Mouse (Mus musculus): Measurements from ENCODE around the gene Gsx2.

The Gsx2 gene

DNA sequence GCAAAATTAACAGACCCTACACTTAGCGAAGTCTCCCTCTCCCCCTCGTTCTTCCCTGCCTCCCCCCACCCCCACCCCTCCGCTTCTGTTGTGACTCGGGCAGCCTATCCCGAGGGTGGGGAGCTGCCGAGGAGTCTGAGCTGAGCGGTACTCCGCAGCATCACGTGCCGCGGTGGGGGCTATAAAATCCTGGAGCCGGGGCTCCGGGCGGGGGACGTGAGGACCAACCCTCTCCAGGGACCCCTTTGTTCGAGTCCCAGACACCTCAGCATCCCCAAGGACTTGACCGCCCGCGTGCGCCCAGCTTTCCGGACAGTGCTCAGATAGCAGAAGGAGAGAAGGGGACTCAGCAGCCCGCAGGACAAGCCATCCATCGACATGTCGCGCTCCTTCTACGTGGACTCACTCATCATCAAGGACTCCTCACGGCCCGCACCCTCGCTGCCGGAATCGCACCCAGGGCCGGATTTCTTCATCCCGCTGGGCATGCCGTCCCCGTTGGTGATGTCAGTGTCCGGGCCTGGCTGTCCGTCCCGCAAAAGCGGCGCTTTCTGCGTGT lies at the start of gene Gsx2:
TSS of gene Gsx2 (plus strand) at position 219 of the 559 bp plus-strand sequence.
- CTCF ChIA-PET = interaction anchor here in 3 of 4 experiments (0.6 to 2.3 kb wide), 5 partner anchors 39 to 82 kb away, joined by 3 to 8 read pairs (median 7); no protein-coding TSS in a partner anchor
- POLR2A ChIA-PET = interaction anchor here (0.6 to 5.2 kb wide), 15 partner anchors 9 to 500 kb away, joined by 3 to 50 read pairs (median 3); partner anchors contain the start of gene Kit (in 1 of the 4)

DNA sequence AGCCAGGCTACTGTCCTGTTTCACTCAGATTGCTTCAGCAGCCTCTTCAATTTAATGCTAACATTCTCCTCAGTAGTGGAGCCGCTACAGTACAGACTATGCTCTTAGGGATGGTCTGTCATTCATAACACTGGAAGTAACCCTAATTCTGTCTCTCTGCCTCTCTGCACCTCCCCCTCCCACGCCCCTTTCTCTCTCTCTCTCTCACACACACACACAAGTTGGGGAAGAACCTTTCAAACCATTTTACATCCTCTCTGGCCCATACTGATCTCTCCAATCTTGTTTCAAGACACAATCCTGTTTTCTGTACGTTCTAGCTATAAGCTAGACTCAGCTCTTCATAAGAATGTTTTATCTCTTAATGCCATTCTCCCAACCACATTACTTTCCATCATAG lies 39.9 kb upstream of the Gsx2 start:
- POLR2A ChIA-PET = interaction anchor here in 1 of 4 experiments (0.9 to 1.1 kb wide), 2 partner anchors 9 to 37 kb away, joined by 3 to 5 read pairs; partner anchors contain the start of gene Chic2
- CTCF ChIA-PET = no interaction called here

DNA sequence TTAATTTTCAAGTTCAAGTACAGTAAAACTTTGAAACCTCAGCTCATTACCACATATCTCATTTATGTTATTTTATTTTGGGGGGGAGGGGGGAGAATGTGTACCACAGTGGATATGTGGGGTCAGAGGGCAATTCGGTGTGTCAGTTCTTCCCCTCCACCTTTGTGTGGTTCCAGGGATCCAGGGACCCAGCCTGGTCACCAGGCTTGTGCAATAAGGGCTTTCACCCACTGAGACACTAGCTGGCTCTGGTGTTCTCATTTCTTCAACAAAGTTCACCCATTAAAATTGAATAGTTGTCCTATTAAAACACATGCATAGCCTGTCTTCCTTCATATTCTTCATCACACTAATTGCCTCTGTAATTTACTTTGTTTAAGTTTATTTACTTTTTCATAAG lies 36.1 kb upstream of the Gsx2 start:
- ChIA-PET CTCF (interaction anchor here in 2 of 4 experiments (0.6 to 0.8 kb wide), 3 partner anchors 10 to 135 kb away, joined by 3 to 5 read pairs (median 3); no protein-coding TSS in a partner anchor), POLR2A (interaction anchor here (0.6 to 2.1 kb wide), 11 partner anchors 9 to 1247 kb away, joined by 3 to 5 read pairs (median 3); no protein-coding TSS in a partner anchor)

DNA sequence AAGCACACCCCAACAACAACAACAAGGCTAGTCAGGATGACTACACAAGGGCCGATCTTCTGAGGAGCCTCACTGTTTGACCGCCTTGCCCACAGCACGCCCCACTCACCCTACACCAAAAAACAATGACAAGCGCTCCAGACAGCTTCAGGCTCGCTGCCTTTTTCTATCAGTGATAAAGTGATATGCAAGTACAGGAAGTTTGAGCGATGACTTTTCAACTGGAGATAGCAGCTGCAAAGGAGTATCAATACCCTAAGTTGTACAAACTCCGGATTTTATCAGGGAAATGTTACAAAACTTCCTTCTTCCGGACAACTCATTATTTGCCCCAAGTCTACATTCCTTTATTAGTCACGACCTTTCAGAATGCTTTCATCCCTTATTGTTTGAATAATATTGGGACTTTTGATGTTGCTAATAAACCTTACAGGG lies 32.4 kb upstream of the Gsx2 start:
- POLR2A ChIA-PET = interaction anchor here in 2 of 4 experiments (1.4 to 2.4 kb wide), 2 partner anchors 9 to 31 kb away, joined by 4 to 12 read pairs; no protein-coding TSS in a partner anchor
- CTCF ChIA-PET = no interaction called here

DNA sequence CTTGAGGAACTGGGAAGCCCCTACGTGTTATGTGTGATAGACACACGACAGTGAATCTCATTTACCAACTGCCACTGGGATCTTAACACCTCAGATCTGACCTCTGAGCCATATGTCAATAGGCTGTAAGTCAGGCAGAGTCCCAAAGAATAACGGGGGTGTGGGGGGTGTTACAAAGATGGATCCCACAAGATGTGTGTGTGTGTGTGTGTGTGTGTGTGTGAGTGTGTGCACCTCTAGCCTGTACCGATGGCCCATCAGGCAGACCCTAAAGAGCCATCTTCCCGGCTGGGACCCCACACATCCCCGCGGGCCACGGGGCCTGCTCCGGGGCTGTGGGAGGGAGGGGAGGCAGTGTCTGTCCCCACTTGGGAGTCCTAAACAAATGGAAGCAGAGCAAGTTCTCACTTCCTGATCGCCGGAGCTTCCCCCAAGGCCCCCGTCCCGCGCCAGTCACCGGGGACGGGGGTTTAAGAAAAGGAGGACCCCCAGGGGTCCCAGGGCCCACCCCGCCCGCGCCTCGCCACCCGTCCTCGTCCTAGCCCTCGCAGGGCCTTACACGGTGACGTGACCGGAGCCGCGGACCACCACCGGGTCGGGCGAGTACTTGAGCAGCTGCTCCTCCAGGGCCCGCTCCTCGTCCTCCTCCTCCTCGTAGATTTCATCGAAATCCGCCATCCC lies 31.6 kb upstream of the Gsx2 start:
- POLR2A ChIA-PET = interaction anchor here in 3 of 4 experiments (0.6 to 1.3 kb wide), 6 partner anchors 8 to 42 kb away, joined by 3 to 6 read pairs (median 4); no protein-coding TSS in a partner anchor
- CTCF ChIA-PET = no interaction called here

DNA sequence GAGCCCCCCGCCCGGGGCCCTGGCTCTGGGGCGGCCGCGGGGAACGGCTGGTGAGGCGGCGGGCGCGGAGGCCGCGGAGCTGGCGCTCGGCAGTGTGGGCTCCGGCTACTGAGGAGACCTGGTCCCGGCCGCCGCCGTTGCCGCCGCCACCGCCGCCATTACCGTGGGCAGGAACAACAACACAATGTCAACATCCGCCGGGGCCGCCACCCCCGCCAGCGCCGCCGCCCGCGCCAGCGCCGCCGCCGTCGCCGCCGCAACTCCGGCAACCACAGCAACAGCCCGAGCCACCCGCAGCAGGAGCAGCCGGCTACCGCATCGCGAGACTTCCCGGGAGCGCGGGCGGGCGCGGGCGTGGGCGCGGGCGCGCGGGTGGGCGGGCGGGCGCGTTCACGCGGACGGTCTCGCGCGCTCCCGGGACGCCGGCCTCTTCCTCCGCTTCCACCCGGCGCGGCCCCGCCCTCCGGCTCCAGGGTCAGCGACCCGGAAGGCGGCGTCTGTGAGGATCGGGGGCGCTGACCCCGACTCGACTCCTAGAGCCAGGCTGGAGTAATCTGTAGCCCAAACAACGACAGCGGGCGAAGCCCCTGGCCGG lies 31.0 kb upstream of the Gsx2 start, which contains the start of gene Chic2:
TSS of gene Chic2 (minus strand) at position 465 of the 595 bp plus-strand sequence.
- ChIA-PET POLR2A (interaction anchor here in 2 of 4 experiments (1.0 to 1.3 kb wide), 5 partner anchors 9 to 31 kb away, joined by 3 to 5 read pairs (median 4); no protein-coding TSS in a partner anchor), CTCF (no interaction called here)

DNA sequence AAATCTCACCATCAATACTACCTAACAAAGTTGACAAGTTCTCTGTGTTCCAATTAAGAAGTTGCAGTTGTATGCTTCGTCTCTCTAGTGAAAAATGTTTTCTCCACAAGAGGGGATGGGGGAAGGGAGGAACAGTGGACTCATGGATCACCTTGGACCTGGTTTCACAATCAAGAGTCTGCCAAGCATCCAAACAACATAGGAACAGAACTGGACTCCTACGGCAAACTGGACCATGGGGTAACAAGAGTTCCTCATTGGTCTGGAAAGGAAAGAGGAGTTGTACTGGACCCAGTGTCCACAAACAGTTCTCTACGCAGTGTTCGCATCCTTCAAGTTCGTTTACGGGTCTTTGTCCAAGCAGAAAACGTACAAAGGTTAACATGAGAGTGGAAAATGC lies 30.0 kb upstream of the Gsx2 start:
- ChIA-PET CTCF (no interaction called here), POLR2A (interaction anchor here in 1 of 4 experiments (1.4 kb wide), 1 partner anchor 16 kb away, joined by 4 read pairs; no protein-coding TSS in a partner anchor)

DNA sequence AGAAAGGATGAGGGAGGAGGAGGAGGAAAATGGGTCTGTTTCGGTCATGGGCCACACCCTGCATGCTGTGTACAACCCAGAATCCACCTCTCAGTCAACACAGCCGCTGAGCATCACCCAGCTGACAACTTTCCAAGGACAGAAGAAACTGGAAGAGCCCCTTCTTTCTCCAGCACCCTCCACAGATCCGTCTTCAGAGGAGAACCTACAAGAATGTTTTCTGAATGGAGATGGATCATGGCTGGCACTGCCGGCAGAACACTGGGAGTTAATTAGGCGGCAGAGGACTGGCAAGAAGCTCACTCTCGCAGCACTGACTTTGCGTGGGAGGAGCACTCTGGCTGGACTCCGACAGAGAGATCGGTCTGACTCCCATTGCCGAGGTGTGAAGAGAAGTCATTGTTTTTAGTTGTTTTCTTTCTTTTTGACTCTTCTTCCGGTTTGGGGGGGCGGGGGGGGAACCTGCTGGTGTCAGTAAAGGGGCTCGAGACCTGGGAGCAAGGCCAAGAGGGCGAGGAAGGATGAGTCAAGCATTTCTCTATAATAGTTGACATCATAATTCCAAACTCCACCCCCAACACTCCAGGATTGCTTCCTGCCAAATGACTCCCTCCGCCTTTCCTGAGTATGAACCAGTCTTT lies 28.6 kb upstream of the Gsx2 start:
- ChIA-PET POLR2A (interaction anchor here in 2 of 4 experiments (0.6 to 1.4 kb wide), 3 partner anchors 17 to 97 kb away, joined by 3 to 4 read pairs (median 3); no protein-coding TSS in a partner anchor), CTCF (no interaction called here)

DNA sequence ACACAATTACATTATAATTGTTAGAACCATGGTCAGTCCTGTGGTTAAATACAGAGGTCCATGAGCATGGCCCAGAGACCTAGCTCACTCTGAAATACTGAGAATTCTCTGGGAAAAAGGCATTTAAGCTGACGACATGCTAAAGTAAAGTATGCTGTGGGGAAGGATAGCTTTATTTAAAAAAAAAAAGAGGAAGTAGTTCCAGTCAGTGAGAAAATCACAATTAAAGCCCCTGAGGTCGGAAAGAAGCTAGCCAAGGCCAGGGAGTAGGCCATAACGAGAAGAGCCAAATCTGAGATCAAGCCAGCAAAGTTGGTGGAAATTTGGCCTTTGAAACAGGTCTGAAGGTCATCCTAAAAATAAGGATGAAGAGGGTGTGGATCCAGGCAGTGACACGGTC lies 24.3 kb upstream of the Gsx2 start:
- CTCF ChIA-PET = no interaction called here

DNA sequence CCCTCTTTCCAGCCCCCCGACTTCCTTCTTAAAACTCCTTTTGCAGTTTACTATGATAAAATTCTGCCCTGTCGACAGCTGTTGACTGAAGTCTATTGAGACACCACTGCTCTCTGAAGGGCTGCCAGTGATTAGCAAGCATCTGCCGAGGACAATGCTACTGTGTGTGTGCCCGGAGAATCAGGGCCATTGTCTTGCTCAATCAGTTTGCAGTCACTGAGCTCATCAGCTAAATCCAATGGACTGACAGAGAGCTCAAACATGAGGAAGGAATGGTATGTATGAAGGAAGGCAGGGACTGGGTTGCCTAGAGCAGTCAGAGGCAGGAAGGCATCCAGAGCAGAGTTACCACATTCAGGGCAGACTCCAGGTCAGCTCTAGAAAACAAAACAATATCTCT lies 12.2 kb upstream of the Gsx2 start:
- CTCF ChIA-PET = interaction anchor here in 2 of 4 experiments (0.6 to 0.7 kb wide), 2 partner anchors 33 to 89 kb away, joined by 3 to 4 read pairs; no protein-coding TSS in a partner anchor

More for the DNA sequence above, 24.3 kb upstream of the Gsx2 start:
- POLR2A ChIA-PET = interaction anchor here in 3 of 4 experiments (0.7 to 2.7 kb wide), 3 partner anchors 11 to 23 kb away, joined by 3 to 12 read pairs (median 3); no protein-coding TSS in a partner anchor

DNA sequence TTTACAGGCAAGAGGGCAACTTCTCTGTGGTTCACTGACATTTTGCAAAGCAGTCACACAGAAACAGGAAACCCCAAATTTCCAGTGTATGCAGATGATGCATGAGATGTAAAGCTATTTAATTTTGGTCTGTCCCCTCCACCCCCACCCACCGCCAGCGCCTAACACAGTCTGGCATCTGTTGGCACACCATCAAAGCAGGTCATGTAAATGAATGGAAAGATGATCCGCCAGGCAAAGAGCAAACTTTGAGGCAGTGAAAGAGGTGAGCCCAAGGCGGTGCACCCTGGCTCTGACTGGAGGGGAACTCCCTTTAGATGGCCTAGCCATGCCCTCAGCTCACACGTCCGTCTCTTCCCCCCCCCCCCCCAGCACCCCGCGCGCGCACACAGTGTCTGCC lies 8.7 kb upstream of the Gsx2 start:
- CTCF ChIA-PET = interaction anchor here in 2 of 4 experiments (0.6 to 1.6 kb wide), 3 partner anchors 85 to 162 kb away, joined by 3 to 12 read pairs (median 3); no protein-coding TSS in a partner anchor
- POLR2A ChIA-PET = interaction anchor here in 3 of 4 experiments (0.6 to 8.1 kb wide), 36 partner anchors 8 to 859 kb away, joined by 3 to 70 read pairs (median 4); partner anchors contain the start of genes Gsx2 (in 3 of the 3) and Chic2 (in 1 of the 3)

More for the DNA sequence above, 12.2 kb upstream of the Gsx2 start:
- POLR2A ChIA-PET = no interaction called here

DNA sequence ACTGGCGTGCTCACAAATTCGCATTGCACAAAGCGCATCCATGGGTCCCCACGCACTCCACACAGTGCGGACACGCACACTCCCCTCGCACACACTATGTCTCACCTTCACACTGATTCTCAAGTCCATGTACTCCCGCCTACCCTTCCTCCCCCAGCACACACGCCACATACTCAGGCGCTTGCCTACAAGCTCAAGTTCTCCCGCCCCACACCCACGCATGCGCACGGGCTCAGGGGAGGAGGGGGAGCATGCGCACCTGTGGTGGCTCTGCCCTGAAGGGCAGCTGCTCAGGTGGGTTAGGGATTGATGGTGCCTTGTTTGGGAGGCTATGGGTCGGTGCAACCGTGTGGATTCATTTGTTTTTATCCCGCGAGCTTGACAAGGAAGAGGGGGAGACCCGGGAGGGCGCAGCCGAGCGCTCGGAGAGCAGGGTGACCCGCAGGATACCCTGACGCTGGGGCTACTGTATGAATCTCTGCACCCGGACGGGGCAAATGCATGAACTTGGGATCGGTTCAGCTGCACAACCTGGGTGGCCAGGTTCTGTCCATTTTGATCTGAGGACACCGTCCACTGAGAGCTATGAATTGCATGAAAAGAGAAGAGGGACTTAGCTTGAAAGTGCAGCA lies 8.2 kb upstream of the Gsx2 start:
- ChIA-PET CTCF (interaction anchor here in 2 of 4 experiments (0.5 to 1.6 kb wide), 5 partner anchors 74 to 775 kb away, joined by 3 to 12 read pairs (median 3); no protein-coding TSS in a partner anchor), POLR2A (interaction anchor here (0.6 to 8.1 kb wide), 33 partner anchors 8 to 859 kb away, joined by 3 to 70 read pairs (median 4); partner anchors contain the start of genes Gsx2 (in 2 of the 4) and Chic2 (in 1 of the 4))

DNA sequence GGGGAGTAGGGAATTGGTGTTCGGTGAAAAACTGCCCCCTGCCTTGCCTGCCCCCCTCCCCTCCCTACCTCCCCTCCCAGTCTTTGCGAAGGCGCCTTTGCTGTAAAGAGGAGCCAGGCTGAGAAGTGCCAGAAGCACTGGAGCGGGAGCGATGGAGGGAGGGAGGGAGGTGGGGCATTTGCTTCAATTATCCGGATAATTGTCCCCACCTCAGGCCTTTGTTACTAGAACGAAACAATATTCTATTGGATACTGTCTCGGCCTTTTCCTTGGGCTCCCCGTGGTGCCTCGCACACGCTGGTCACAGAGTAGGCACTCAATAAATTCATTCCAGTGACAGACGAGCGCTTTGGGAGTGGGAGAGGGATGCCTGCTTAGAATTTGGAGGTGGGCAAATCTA lies 5.3 kb upstream of the Gsx2 start:
- ChIA-PET CTCF (no interaction called here), POLR2A (interaction anchor here in 3 of 4 experiments (0.7 to 8.1 kb wide), 7 partner anchors 9 to 57 kb away, joined by 3 to 70 read pairs (median 4); no protein-coding TSS in a partner anchor)

DNA sequence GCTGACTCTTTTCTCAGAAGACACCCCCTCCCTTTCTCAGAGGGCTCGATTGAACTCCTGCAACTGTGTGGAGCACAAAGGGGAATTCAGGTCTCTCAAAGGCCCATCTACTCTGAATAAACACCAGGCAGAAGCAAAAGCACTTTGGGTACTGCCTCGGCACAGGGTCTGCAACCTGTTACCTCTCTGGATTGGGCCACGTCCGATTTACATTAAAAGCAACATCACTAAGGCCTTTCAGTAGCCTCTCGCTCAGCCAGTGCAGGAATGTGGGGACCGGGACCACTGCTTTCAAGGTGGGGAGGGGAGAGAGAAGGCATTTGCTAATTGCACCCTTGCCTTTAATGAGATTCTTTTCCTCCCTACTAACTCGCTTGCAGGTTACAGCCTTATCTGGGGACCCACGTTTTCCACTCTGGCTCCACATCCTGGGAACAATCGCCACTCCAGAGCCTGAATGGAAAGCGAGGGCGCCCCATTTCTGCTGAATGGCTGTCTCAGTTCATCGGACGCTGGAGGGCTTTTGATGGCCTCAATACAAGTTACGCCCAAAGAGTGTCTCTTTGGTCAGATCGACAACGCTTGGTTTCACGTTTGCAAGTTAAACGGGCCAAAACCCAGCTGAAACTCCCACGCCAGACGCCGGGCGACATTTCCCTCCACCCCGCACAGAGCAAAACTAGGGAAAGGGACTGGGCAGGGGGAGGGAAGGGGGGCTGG lies 4.6 kb upstream of the Gsx2 start:
- CTCF ChIA-PET = no interaction called here
- POLR2A ChIA-PET = interaction anchor here in 3 of 4 experiments (0.7 to 8.1 kb wide), 7 partner anchors 9 to 85 kb away, joined by 3 to 70 read pairs (median 5); no protein-coding TSS in a partner anchor

DNA sequence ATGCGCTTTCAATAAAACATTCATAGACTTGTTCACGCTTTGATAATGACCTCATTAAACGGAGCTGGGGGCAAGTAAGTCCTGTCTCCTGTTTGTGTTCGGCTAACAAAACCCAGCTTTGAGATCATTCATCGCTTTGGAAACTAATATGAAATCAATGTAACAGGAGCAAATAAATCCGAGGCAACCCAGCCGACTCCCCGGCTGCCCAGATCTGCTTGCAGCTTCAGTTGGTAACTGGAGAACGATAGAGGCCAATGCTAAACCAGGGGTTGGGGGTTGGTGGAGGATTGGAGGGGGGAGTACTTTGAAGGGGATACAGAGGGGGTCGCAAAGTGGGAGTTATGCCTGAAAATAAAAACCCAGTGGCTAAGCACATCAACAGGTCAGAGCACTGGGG lies 3.5 kb upstream of the Gsx2 start:
- ChIA-PET POLR2A (interaction anchor here in 3 of 4 experiments (0.5 to 8.1 kb wide), 8 partner anchors 12 to 84 kb away, joined by 3 to 70 read pairs (median 4); no protein-coding TSS in a partner anchor), CTCF (interaction anchor here in 1 of 4 experiments (0.7 kb wide), 1 partner anchor 803 kb away, joined by 9 read pairs; no protein-coding TSS in a partner anchor)

DNA sequence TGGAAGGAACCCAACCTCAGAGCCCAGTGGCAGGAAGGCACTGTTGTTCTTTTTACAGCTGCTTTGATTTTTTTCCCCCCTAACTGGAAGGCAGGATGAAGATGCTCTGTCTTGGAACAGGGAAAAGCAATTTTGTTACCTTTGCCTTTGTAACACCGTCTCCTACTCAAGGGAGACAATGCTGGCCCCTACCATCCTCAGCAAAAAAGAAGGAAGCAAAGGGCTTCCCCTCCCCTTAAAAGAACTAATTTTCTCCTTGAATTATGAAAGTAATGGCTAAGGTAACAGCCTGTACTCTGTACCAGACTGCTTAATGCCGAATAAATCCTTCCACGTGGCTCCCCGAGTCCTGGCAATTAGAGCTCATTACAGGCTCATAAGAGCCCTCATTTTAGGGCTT lies 2.9 kb upstream of the Gsx2 start:
- ChIA-PET CTCF (interaction anchor here in 1 of 4 experiments (0.6 kb wide), 1 partner anchor 80 kb away, joined by 3 read pairs; the partner anchor contains the start of gene Pdgfra), POLR2A (interaction anchor here in 2 of 4 experiments (0.7 to 8.1 kb wide), 6 partner anchors 11 to 81 kb away, joined by 3 to 70 read pairs (median 4); no protein-coding TSS in a partner anchor)

DNA sequence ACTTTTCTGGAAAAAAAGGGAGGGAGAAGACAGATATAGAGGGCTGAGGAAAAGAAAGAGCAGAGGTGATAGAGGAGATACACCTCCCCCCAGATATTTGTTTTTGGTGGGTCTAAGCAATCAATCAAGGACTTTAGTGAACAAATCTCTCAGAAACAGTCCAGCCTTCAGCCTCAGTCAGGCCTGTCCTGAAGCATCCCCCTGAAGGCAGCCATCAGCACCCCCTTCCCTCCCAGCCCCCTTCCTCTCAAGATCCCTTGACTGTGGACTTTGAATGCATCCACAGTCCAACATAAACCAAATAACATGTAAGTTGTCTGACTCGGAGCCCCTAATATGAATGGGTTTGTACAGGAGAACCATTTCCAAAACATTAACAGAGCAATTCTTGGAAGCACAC lies 2.2 kb upstream of the Gsx2 start:
- CTCF ChIA-PET = interaction anchor here in 1 of 4 experiments (0.6 kb wide), 1 partner anchor 79 kb away, joined by 3 read pairs; the partner anchor contains the start of gene Pdgfra
- POLR2A ChIA-PET = interaction anchor here in 2 of 4 experiments (1.7 to 8.1 kb wide), 4 partner anchors 11 to 31 kb away, joined by 4 to 70 read pairs (median 46); no protein-coding TSS in a partner anchor
